Mouse (Mus musculus) megakaryocyte, embryonic 14.5 days (primary cell): ENCODE data around the gene Mapk3. TPM values are rescaled to one million over a fixed set of nuclear protein-coding genes. Genes with fewer than 3 reads are reported as not detected.
"Not testable (repeated sequence)": the region's sequence is repeated elsewhere in the genome, so short reads cannot be mapped to it uniquely, and the experiment has no call there.

Experiments
- H3K27me3 ChIP-seq: replicated peaks from 2 replicates; pipeline ENCODE3; 2012; ENCODE audit warnings: inconsistent platforms
- H3K36me3 ChIP-seq: replicated peaks from 2 replicates; pipeline ENCODE3; 2012; ENCODE audit warnings: low read length, inconsistent platforms, mixed read lengths
- H3K4me1 ChIP-seq: 2 replicates; pipeline ENCODE4 v1.6.1; 2012; ENCODE audit warnings: inconsistent platforms
- H3K4me3 ChIP-seq: replicated peaks from 2 replicates; pipeline ENCODE3; 2012; ENCODE audit warnings: moderate library complexity, mild to moderate bottlenecking, inconsistent platforms
- H3K9me3 ChIP-seq: 2 replicates; pipeline ENCODE4 v1.6.1; 2012; ENCODE audit warnings: inconsistent platforms
- FLI1 ChIP-seq: IDR thresholded peaks from 2 replicates; pipeline ENCODE4 v1.6.1; 2012; ENCODE audit warnings: low read length, inconsistent platforms, mixed read lengths
- GATA1 ChIP-seq: IDR thresholded peaks from 3 replicates; pipeline ENCODE4 v1.6.1; 2012; ENCODE audit warnings: mixed read lengths, low read length, inconsistent platforms, borderline replicate concordance
- polyA plus RNA-seq: library from polyadenylated mRNA; stranded (reverse); fragments of >175 nt; gene quantifications from 2 replicates; pipeline ENCODE4 v1.2.3, GENCODE M21; 2012; ENCODE audit warnings: low replicate concordance; ENCODE audit not compliant: insufficient read depth

Mapk3 gene
- 213 and 289 TPM in 2 replicates for polyA plus RNA-seq

- H3K9me3 ChIP-seq, result no peaks in the 10 kb centered on the region
- no peaks in the 10 kb centered on the region for H3K27me3 ChIP-seq
- TF ChIP-seq FLI1 (no peak), GATA1 (no peak)
- peaks cover 70% of the 10 kb centered on the region for H3K4me1 ChIP-seq
- H3K36me3 ChIP-seq, result peaks cover 37% of the 10 kb centered on the region
- H3K4me3 ChIP-seq, result peak within 1 kb of the TSS; percentile 100
These were observed at the start of gene Mapk3 for GRCm38 (mm10) chr7:126759050-126759671. Mapk3 (plus strand) TSS chr7:126759601.

DNA sequence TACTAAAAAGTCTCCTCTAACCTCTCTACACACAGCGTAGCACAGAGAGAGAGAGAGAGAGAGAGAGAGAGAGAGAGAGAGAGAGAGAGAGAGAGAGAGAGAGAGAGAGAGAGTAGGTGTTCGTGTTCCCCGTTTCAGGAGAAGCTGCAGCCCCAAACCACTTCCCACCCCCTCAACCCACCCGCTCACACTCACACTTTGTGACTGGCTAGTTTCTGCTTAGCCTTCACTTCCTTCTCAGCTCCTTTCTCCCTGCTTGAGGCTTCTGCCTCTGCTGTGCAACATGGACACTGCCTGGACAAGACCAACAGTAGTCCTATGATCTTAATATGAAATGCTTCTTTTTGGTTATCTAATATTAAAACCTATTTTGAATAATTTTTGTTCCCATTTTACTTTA is 49.1 kb upstream of the Mapk3 start:
- Histone ChIP-seq H3K27me3 (no peaks in the 10 kb centered on the region), H3K36me3 (peaks cover 6% of the 10 kb centered on the region), H3K4me3 (no peak overlapping the region), H3K9me3 (peaks cover 10% of the 10 kb centered on the region), H3K4me1 (peaks cover 38% of the 10 kb centered on the region)
- no peak for TF ChIP-seq FLI1
- no peak for TF ChIP-seq GATA1

DNA sequence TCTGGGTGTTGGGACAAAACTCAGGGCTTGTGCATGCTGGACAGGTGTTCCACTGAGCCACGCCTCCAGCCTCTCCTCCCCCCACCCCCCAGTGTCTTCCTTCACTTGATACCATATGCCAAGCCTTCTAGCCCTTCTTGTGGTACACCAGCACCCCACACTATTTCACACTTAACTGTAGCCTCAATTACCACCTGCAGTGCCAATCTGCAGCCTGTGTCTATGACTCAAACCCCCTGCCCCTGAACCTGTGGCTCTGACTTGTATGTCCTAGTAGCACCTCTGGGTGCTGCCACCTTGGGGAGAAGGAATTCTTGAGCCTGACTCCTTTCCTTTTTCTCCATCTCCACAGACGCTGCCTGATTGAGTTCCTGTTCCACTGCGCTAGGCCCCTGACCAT is 47.5 kb upstream of the Mapk3 start:
- peaks cover 2% of the 10 kb centered on the region for H3K27me3 ChIP-seq
- H3K4me1 ChIP-seq, result peaks cover 28% of the 10 kb centered on the region
- H3K36me3 ChIP-seq, result peaks cover 6% of the 10 kb centered on the region
- H3K4me3 ChIP-seq, result no peak overlapping the region
- TF ChIP-seq GATA1, result no peak
- TF ChIP-seq FLI1, result no peak
- peaks cover 10% of the 10 kb centered on the region for H3K9me3 ChIP-seq

- no peak overlapping the region for H3K4me3 ChIP-seq
- H3K4me1 ChIP-seq, result peaks cover 11% of the 10 kb centered on the region
- peaks cover 3% of the 10 kb centered on the region for H3K27me3 ChIP-seq
- TF ChIP-seq FLI1, result no peak
- TF ChIP-seq GATA1, result no peak
- H3K9me3 ChIP-seq, result peaks cover 3% of the 10 kb centered on the region; the same call in 1 of the 2 replicates
- H3K36me3 ChIP-seq, result no peaks in the 10 kb centered on the region
These were observed 43.7 kb upstream of the Mapk3 start for GRCm38 (mm10) chr7:126715679-126716078.

- Histone ChIP-seq H3K4me1 (peaks cover 8% of the 10 kb centered on the region), H3K27me3 (peaks cover 3% of the 10 kb centered on the region), H3K36me3 (no peaks in the 10 kb centered on the region), H3K4me3 (no peak overlapping the region), H3K9me3 (peaks cover 7% of the 10 kb centered on the region; the same call in 1 of the 2 replicates)
- TF ChIP-seq GATA1, result no peak
- TF ChIP-seq FLI1, result no peak
These were observed 41.8 kb upstream of the Mapk3 start for GRCm38 (mm10) chr7:126717566-126717965.

- Histone ChIP-seq H3K27me3 (peaks cover 3% of the 10 kb centered on the region), H3K9me3 (peaks cover 16% of the 10 kb centered on the region)
These were observed 40.5 kb upstream of the Mapk3 start for GRCm38 (mm10) chr7:126718787-126719337.

DNA sequence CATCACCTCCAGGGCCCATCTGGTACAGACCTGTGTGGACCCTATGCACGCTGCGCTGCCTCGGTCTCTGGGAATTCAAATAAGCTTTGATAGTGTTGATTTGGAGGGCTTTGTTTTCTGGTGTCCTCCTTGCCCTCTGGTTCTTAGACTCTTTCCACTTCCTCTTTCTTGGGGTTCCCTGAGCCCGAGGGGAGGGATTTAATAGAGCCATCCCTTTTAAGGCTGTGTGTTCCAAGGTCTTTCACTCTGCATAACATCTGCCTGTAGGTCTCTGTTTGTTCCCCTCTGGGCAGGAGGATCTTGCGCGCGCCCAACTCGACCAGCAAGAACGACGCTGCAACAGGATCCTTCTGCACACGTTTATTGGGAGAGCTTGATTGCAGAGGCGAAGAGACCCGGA is 37.8 kb upstream of the Mapk3 start:
- peaks cover 18% of the 10 kb centered on the region for H3K9me3 ChIP-seq
- peaks cover 16% of the 10 kb centered on the region for H3K4me1 ChIP-seq
- no peak overlapping the region for H3K4me3 ChIP-seq
- TF ChIP-seq FLI1 (no peak), GATA1 (no peak)
- H3K36me3 ChIP-seq, result no peaks in the 10 kb centered on the region
- H3K27me3 ChIP-seq, result peaks cover 4% of the 10 kb centered on the region

More at GRCm38 (mm10) chr7:126718787-126719337, 40.5 kb upstream of the Mapk3 start:
- TF ChIP-seq FLI1, result no peak
- no peak for TF ChIP-seq GATA1
- peaks cover 4% of the 10 kb centered on the region; the same call in 1 of the 2 replicates for H3K4me1 ChIP-seq
- H3K4me3 ChIP-seq, result no peak overlapping the region
- H3K36me3 ChIP-seq, result no peaks in the 10 kb centered on the region

GRCm38 (mm10) chr7:126725077-126725476 is 34.3 kb upstream of the Mapk3 start:
- peaks cover 2% of the 10 kb centered on the region for H3K27me3 ChIP-seq
- peaks cover 18% of the 10 kb centered on the region for H3K4me1 ChIP-seq
- H3K4me3 ChIP-seq, result no peak overlapping the region
- no peaks in the 10 kb centered on the region for H3K36me3 ChIP-seq
- no peak for TF ChIP-seq FLI1
- no peak for TF ChIP-seq GATA1
- peaks cover 15% of the 10 kb centered on the region for H3K9me3 ChIP-seq

GRCm38 (mm10) chr7:126725667-126726066 is 33.7 kb upstream of the Mapk3 start:
- peaks cover 21% of the 10 kb centered on the region for H3K4me1 ChIP-seq
- TF ChIP-seq GATA1, result no peak
- TF ChIP-seq FLI1, result no peak
- H3K27me3 ChIP-seq, result peaks cover 2% of the 10 kb centered on the region
- H3K9me3 ChIP-seq, result peaks cover 15% of the 10 kb centered on the region
- H3K4me3 ChIP-seq, result peak overlapping the region; percentile 50
- no peaks in the 10 kb centered on the region for H3K36me3 ChIP-seq

DNA sequence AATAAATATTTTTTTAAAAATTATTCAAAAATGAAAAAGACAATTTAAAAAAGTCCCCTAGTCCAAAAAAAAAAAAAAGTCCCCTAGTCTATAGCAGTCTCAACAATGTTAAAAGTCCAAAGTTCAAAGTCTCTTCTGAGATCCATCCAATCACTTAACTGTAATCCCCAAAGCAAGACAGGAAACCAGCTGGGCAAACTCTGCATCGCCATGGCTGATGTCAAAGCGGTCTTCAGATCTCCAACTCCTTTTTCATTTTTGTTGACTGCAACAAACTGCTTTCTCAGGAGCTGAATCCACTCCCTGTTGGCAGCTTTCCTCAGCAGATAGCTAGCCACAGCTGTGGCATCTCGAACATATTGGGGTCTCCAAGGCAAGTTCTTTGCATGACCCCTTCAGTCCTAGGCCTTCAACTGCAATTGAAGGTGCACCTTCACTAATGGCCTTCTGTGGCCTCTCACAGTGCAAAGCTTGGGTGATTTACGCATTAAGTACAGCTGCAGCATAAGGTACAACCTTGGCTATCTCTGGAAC is 29.1 kb upstream of the Mapk3 start:
- not testable (repeated sequence) for H3K36me3 ChIP-seq, H3K9me3 ChIP-seq, H3K4me3 ChIP-seq, H3K27me3 ChIP-seq
- peaks cover 15% of the 10 kb centered on the region for H3K4me1 ChIP-seq

- no peaks in the 10 kb centered on the region for H3K9me3 ChIP-seq
- H3K4me1 ChIP-seq, result peaks cover 7% of the 10 kb centered on the region; the same call in 1 of the 2 replicates
- no peak overlapping the region for H3K4me3 ChIP-seq
- H3K27me3 ChIP-seq, result peaks cover 24% of the 10 kb centered on the region
- H3K36me3 ChIP-seq, result no peaks in the 10 kb centered on the region
- TF ChIP-seq FLI1 (no peak), GATA1 (no peak)
These were observed 23.3 kb upstream of the Mapk3 start for GRCm38 (mm10) chr7:126736122-126736521.
